Mouse (Mus musculus) kidney, postnatal 0 days (tissue): ENCODE measurements at regions not wholly inside any gene's neighbourhood (a gene's known extent, or its start where the extent isn't known, plus 50 kb on each side); places are given as distances from the start of the nearest gene placed in this dataset.

Experiments used
- ATAC-seq: fragments of 200-750 bp; cut with Nextera tagmentation; replicated peaks from 2 replicates; pipeline ENCODE4 v1.8.0; 2017; ENCODE audit warnings: low read depth, moderate number of reproducible peaks, moderate TSS enrichment, moderate library complexity; ENCODE audit not compliant: low FRiP score
- DNase-seq: peaks from one replicate; pipeline ENCODE4 v3.0.0-alpha.2; 2016; ENCODE audit warnings: low spot score
- H3K27ac ChIP-seq: fragments of 300-500 bp; sonication (generic); 2 replicates; pipeline ENCODE4 v1.5.1; 2014; ENCODE audit warnings: mild to moderate bottlenecking
- H3K27me3 ChIP-seq: fragments of 300-500 bp; sonication (generic); 2 replicates; pipeline ENCODE4 v1.6.1; 2014; ENCODE audit warnings: low read length, mixed read lengths; ENCODE audit not compliant: insufficient read depth
- H3K36me3 ChIP-seq: fragments of 300-500 bp; sonication (generic); 2 replicates; pipeline ENCODE4 v1.6.1; 2014; ENCODE audit warnings: low read length, mixed read lengths; ENCODE audit not compliant: insufficient read depth
- H3K4me1 ChIP-seq: fragments of 300-500 bp; sonication (generic); replicated peaks from 2 replicates; pipeline ENCODE4 v1.6.1; 2014; ENCODE audit warnings: antibody characterized with exemption, low read length, mixed read lengths; ENCODE audit not compliant: insufficient read depth
- H3K4me2 ChIP-seq: fragments of 300-500 bp; sonication (generic); 2 replicates; pipeline ENCODE4 v1.6.1; 2014; ENCODE audit warnings: mild to moderate bottlenecking, low read length, moderate library complexity, mixed read lengths
- H3K4me3 ChIP-seq: fragments of 300-500 bp; sonication (generic); replicated peaks from 2 replicates; pipeline ENCODE4 v1.5.1; 2014; ENCODE audit warnings: low read depth, low read length
- H3K9ac ChIP-seq: fragments of 300-500 bp; sonication (generic); 2 replicates; pipeline ENCODE4 v1.6.1; 2014; ENCODE audit warnings: low read depth, low read length
- H3K9me3 ChIP-seq: fragments of 300-500 bp; sonication (generic); replicated peaks from 2 replicates; pipeline ENCODE4 v1.6.1; 2016; ENCODE audit warnings: low read length, inconsistent platforms, mixed read lengths
- CTCF ChIP-seq: IDR thresholded peaks from 2 replicates; pipeline ENCODE4 v1.5.1; 2016; ENCODE audit warnings: antibody characterized with exemption, low read depth, mild to moderate bottlenecking, moderate library complexity
- WGBS: fragments of 180-500 bp; shearing (Covaris S2); extraction: QIAGEN DNeasy Blood & Tissue Kit; methylation state at CpG from one replicate; pipeline ENCODE4 v1.1.7; 2014; 5-methylcytosine and 5-hydroxymethylcytosine counted together

DNA sequence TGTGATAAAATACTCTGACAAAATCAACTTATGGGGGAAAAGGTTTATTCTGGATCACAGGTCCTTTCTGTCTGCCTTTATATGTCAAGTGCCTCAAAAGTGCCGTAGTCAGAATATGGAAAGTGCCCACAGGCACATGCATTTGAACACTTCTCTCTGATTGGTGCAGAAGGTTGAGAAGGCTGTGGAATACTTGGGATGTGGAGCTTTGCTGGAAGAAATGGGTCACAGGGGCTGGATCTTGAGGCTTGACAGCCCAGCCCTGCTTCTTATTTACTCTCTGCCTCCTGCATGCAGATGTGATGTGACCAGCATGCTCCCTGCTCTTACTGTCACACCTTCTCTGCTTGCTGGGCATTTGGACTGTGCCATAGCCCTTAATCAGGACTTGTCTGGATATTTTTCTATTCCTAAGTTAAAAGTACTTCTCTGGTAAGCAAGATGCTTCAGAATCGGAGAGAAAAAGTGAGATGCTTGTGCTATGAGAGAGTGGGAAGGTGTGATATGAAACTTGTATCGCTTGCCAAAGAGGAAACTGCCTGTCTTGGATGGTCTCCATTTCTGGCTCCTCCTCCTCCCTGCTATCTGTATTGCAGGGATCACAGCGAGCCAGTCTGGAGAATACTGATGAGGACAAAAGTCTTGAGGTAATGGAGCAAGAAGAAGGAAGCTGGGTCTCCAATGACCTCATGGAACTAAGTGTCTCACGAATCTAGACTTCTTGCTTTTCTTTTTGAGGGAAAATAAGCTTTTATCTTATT is 54.5 kb upstream of the Usp38 start:
- Histone ChIP-seq H3K27me3 (no peaks in the 10 kb centered on the region), H3K9me3 (no peaks in the 10 kb centered on the region), H3K4me2 (no peak overlapping the region), H3K36me3 (no peaks in the 10 kb centered on the region), H3K4me1 (no peaks in the 10 kb centered on the region), H3K4me3 (no peak overlapping the region), H3K9ac (no peak overlapping the region), H3K27ac (no peak overlapping the region)
- no peak for TF ChIP-seq CTCF
- WGBS = 64% methylated on average over 5 of the region's 5 CpGs
- no peak for DNase-seq
- no peak for ATAC-seq

- DNase-seq = peak; percentile 39
Observed at GRCm38 (mm10) chr8:81068519-81068918, 53.8 kb upstream of the Usp38 start.

DNA sequence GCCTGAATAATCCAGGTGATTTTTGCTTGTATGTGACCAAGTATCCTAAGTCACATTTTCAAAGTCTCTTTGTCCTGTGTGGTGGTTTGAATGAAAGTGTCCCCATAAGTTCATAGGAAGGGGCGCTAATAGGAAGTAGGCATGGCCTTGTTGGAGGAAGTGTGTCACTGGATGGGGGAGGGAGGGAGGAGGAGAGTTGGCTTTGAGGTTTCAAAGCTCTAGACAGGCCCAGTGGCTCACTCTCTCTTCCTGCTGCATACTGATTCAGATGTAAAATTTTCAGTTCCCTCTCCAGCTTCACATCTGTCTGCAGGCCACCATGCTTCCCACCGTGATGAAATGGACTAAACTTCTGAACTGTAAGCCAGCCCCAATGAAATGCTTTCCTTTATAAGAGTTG is 52.0 kb upstream of the Usp38 start:
- H3K27ac ChIP-seq = no peak overlapping the region
- H3K9ac ChIP-seq = no peak overlapping the region
- DNase-seq (no peak), ATAC-seq (no peak)
- no peak for TF ChIP-seq CTCF
- H3K4me2 ChIP-seq = no peak overlapping the region
- H3K27me3 ChIP-seq = no peaks in the 10 kb centered on the region
- no peaks in the 10 kb centered on the region for H3K36me3 ChIP-seq
- H3K4me3 ChIP-seq = no peak overlapping the region
- no peaks in the 10 kb centered on the region for H3K9me3 ChIP-seq
- WGBS = 93% methylated on average over 2 of the region's 2 CpGs
- no peaks in the 10 kb centered on the region for H3K4me1 ChIP-seq

More at GRCm38 (mm10) chr8:81068519-81068918, 53.8 kb upstream of the Usp38 start:
- no peaks in the 10 kb centered on the region for H3K4me1 ChIP-seq
- H3K9ac ChIP-seq = no peak overlapping the region
- no peaks in the 10 kb centered on the region for H3K36me3 ChIP-seq
- H3K4me3 ChIP-seq = no peak overlapping the region
- no peaks in the 10 kb centered on the region for H3K9me3 ChIP-seq
- H3K4me2 ChIP-seq = no peak overlapping the region
- H3K27ac ChIP-seq = no peak overlapping the region
- no peak for TF ChIP-seq CTCF
- ATAC-seq = no peak; the same call in 1 of the 2 replicates
- no peaks in the 10 kb centered on the region for H3K27me3 ChIP-seq
- 56% methylated on average over 3 of the region's 3 CpGs for WGBS
